Mouse (Mus musculus) left cerebral cortex, adult 9 months (tissue): ENCODE measurements around the gene Cdc42.

Experiments used
- DNase-seq, 2 experiments: peaks; one replicate each; pipeline ENCODE4 v3.0.0; 2022; ENCODE audit warnings: low spot score in 2 of 2

Gene Cdc42

DNA sequence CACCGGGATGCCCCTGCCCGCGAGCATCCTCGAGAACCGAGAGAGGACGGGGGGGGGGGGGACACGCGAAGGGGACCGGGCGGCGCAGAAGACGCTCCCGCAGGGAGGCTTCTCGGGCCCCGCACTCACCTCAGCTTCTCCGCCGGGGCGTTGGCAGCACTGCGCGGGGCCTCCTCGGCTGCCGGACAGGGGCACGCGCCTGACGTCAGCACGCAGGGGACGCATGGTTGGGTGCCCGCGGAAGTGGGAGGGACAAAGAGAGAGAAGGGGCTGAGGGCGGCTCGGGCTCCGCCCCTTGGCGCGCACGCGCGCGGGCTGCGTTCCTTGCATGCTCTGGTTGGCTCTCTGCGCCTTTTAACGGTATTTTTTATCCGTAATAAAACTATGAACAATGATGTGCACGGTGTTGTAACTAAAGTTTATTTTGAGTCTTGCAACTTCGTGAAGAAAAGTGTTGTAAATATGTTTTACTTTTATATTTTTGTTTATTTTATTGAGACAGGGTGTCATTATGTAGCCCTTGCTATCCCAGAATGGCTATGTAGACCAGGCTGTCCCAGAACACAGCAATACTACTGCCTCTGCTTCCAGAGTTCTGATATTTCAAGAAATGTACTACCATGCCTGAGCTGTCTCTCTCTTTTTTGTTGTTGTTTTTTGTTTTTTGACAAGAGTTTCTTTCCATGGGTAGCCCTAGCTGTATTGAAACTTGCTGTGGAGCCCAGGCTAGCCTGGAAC is at the start of gene Cdc42:
Cdc42 (minus strand) TSS at position 204 of the 738 bp plus-strand sequence.
- DNase-seq, result peak; percentile 92 to 98

DNA sequence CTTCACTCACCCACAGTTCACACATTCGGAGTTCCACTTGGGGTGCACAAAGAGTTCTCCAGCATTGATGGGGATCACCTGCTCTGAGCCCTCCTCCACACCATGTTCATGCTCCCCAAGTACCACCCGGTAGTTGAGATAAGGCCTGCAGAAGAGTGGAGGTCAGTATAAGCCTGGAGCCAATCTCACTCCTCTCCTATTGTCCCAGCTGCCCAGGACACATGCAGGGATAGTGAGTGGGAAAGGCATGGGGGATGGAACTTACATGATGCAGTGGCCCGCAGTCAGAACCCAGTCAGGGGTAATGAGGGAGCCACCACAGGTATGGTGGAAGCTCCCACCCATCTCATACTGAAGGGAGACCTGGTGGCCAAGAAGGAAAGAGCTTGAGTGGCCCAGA is 48.1 kb upstream of the Cdc42 start:
- DNase-seq, result no peak

DNA sequence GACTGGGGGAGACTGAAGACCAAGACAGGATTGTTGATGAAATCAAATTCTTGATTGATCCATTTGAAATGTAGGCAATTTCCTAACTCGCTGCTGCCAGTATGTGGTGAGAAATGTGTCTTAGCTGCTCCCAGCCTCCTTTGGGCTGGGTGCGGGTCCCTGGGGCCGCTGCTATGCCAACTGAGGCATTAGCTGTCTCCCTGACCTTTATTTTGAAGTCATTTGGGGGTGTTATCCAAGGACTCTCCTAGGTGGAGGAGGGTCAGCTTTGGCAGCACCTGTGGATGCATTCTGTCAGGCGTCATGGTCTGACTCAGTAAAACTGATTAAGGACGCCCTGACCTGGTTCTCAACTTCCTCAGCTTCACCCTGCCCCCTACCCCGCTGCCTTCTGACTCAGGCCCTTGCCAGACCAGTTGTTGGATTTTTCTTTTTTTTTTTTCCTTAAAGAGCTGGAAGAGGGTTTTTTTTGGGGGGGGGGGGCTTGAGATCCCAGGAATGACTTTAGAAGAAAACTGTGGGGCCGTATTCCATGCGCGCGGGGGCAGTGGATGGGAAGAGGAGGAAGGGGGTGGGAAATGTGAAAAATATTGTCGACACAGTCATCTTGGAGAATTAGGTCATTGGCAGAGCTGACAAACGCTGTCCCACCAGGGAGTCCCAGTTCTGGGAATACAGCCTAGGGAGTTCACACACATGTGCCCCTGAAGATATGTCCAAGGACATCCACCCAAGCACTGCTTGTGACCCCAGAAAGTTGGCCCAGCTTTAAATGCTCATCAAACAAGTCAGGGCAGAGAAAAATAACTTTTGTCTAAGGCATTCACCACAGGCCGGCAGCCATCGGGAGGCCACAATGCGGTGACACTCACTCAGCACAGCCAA is 39.4 kb upstream of the Cdc42 start:
- DNase-seq, result no peak

DNA sequence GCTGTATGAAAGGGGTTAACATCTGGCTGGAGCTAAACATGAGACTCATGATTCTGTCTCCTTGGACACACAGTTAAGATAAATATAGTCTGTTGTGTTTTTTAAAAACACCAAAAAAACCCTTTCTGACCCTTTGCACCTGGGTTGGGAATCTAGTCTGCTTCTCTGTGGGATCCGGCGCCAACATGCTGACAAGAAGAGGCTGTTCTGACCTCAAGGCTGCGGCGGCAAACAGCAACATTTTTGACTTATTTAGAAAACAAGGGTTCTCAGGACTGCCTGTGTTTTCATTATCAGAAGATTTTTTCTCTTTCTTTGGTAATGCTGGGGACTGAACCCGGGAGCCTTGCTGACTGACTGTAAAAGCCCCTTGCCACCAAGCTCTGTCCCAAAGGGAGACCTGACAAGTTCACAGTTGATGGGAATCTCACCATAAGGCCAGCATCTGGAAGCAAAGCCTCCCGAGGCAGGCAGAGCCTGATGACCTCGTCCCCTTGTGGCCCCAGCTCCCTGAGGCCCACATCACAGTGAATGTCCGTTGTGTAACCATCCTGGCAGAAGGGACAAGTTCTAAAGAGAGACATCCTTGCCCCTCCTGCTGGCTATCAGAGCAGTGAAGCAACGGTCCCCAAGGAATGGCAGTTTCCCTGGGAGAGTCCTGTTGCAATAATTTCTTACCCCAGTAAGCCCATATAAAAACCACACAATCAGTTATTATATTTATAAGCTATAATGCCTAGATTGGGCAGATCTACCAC is 36.0 kb upstream of the Cdc42 start:
- no peak for DNase-seq

DNA sequence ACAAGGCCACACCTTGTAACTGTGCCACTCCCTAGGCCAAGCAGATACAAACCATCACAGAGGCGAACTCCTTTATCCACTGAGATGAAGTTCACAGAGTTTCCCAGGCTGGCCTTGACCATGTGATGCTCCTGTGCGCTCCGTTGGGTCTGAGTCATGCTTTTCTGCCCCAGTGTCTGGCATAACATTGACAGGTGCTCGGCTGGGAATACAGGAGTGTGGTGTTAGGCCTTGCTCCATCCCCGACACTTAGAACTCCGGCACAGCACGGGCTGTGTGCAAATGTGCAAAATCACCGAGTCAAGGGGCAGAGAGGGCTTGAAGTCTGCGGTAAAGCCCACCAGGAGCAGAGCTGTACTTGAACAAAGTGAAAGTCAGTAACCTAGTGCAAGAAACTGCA is 35.4 kb upstream of the Cdc42 start:
- no peak for DNase-seq

DNA sequence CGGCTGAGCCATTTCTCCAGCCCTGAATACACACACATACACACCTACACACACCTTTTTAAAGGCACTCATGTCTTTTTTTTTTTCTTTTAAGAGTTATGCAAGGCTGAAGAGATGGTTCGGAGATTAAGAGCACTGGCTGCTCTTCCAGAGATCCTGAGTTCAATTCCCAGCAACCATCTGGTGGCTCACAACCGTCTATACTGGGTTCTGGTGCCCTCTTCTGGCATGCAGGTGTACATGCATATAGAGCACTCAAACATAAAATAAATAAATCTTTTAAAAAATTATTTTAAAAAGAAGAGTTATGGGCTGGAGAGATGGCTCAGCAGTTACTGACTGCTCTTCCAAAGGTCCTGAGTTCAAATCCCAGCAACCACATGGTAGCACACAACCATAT is 33.8 kb upstream of the Cdc42 start:
- no peak for DNase-seq

DNA sequence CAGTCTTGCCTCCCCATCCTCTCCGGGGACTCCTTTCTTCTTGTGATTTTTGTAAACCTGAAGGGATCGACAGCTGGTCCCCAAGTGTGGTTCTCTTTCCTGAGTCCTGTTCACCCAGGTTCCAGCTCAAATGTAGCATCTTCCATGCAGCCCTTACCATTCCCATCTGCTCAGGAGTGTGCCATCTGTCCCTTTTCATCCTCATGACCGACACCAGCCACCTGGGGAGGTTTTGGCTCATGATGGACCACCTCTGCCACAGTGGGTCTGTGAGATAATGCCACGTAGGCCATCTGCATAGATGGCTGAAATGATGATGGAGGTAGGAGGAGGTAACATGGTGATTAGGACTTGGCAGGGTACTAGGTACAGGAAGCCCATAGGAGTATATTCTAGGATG is 32.7 kb upstream of the Cdc42 start:
- DNase-seq, result no peak

DNA sequence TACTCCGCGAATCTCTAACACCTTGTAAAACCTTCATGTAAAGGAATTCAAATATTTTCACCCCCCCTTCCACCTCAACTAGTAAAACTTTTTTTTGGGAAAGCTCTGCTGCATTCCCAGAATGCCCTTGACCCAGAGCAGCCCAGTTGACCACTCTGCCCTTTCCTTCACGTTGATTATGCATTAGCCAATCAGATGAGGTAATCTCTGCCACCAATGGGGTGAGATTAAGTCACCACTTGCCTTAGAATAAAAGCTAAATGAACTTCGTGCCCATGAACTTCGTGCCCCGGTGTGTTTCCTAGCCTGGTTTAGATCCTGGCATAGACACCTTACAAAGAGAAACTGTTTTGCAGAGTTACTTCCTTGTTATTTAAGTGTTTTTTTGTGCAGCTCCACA is 31.5 kb upstream of the Cdc42 start:
- no peak for DNase-seq

DNA sequence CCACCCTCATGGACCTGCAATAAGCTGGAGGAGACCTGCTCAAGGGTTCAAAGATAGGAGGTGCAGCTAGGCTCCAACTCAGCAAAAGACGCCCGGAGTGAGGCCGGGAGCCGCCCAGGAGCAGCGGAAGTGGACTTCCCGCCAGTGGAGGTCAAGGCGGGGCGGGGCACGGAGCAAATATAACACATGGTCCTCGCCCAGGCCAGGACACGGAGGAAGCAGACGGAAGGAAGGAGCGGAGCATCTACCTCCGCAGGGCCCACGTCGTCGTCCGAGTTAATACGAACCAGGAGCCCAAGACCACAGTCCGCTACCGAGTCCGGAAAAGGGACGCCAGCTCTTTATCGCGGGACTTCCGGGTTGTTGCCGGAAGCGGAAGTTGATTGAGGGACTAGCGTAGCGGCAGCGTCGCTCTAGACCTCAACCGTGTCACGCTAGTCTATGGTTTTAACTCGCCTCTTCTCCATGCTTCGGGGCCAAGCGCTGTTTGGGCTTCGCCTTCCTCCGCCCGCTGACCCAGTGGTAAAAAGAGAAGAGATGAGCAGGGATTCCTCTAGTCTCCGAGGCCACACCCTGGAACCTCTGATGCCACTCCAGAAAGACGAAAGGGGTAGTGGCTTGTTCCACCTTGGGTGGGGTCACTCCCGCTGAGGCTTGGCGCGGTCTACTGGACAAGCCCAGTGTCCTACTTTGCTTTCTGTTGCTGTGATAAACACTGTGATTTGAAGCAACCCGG is 30.7 kb upstream of the Cdc42 start:
- peak; percentile 60 to 88 for DNase-seq

DNA sequence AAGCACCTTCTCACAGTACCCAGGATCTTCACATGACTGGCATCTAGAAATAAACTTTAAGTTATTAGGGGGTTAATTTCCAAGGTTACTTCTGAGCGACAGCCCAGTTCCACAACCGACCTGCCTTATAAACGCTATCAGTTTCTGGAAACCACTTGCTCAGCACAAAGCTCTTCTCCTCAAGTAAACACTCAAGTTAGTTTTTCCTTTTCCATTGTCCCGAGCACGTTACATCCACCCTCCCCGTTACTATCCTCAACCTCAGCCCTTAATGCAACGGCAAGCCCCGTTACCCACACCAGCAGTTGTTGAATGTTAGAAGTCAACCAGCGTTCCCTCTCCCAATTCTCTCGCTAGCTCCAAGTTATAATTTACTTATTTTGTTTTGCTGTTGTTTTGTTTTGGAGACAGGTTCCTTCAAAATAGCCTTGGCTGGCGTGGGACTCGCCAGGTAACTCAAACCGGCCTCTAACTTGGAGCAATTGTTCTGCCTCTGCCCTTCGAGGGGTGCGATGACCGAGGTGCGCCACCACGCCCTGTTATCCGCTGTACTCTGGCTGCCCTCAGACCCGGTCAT is 30.1 kb upstream of the Cdc42 start:
- no peak for DNase-seq

DNA sequence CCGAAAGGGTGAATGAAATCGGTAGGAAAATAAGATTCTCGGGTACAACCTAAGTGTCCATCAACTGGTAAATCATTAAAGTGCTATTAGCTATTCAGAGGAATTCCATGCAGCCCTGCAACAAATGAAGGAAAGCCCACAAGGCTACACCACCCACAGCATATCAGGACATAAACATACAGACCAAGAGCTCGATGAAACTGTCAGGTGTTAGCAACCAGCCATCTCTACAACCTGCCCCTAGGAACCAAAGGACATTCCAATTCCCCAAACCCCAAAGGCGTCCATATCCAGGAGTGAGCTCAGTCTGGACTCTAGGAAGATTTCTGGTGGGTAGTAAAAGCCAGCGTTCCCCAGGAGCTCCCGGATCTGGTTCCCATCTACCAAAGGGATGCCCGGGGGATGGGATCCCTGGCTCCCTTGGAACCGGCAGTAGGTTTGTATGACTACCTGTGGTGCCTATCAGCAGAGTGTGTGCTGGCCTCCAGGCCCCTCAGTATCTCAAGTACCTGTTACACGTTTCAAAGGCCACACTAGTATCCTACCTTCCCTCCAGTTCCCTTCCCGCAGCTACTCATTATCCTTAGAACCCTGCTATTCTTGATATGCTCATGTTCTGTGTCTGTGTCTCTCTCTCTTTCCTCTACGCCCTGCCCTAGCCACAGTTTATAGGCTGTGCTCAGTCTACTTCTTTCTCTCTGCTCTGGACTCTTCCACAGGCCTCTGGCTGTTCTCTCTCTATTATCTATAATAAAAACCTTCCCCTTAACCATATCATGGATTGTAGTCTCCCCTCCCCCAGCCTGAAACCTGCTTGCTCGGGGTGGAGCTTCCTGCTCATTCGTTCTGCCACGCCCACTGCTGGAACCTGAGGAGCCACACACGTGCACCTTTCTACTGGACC is 23.4 kb upstream of the Cdc42 start:
- DNase-seq, result no peak

DNA sequence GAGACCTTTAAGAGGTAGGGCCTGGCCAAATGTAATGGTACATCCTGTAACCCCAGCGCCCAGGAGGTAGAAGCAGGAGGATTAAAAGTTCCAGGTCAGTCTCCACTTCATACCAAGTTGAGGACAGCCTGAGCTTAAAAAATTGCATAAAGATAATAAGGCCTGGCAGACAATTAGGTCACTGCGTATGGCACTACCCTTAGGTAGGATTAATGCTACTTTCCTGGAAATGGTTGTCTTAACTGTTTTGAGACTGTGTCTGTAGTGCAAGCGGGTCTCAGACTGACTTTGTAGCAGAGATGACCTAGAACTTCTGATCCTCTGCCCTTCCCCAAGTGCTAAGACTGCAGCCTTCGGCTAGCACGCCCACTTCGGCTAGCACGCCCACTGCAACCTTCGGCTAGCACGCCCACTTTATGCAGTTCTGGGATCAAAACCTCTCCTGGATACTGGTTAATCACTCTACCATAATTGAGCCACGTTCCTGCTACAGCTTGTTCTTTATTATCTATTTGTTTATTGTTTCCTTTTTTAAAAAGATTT is 22.3 kb upstream of the Cdc42 start:
- no peak for DNase-seq

DNA sequence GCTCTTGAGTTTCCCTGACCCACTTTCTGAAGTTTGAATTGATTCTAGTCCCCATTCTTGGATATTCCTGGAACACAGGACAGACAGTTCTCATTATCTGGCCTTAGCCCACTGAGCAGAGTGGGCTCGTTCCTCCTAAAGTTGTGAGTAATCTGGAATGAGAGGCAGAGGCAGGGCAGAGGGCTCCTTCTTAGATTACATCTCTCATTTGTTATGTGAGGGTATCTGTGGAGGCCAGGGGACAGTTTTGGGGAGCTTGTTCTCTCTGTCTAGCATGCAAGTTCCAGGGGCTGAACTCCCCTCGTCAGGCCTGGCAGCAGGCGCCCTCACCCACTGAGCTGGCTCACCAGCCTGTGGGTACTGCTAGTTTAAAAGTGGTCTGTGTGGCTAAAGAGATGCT is 21.6 kb upstream of the Cdc42 start:
- no peak for DNase-seq

DNA sequence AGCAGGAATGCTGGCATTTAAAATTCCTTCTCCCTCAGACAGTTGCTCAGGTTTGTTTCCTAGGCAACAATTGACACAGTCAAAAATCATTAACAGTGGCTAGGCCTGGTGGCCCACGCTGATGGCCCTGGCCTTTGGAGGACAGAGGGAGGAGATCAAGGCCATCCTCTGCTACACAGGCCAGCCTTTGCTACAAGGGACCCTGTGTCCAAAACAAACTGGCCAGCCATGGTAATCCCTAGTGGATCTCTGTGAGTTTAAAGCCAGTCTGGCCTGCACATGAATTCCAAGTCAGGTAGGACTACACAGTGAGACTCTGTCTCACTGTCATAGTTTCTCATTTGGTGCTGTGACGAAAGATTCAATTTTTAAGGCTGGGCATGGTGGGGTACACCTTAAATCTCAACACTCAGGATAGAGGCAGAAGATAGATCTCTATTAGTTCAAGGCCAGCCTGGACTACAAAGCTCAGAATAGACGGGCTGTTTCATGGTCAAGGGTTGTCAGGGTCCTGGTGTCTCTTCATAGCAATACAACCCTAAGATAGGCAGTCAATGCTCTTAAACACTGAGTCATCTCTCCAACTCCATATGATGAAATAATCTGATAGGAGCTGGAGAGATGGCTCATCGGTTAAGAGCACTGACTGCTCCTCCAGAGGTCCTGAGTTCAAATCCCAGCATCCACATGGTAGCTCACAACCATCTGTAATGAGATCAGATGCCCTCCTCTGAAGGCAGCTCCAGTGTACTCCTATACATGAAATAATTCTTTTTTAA is 20.2 kb upstream of the Cdc42 start:
- no peak for DNase-seq

DNA sequence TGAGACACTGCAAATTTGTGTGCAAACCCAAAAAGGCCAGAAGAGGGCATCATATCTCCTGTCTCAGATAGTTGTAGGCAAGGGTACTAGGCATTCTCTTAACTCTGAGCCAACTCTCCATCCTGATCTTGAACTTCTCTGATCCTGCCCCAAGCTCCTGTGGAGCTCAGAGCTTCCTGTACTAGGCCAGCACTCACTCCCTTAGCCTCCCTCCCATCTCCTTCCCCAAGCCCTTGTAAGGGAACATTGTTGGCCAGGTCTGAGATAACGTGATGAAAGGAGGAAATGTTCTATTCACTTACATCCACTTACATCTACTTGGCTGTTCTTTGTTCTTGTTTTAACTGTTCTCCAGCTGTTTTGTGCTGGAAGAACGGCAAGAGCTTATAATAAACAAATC is 19.3 kb upstream of the Cdc42 start:
- no peak for DNase-seq

DNA sequence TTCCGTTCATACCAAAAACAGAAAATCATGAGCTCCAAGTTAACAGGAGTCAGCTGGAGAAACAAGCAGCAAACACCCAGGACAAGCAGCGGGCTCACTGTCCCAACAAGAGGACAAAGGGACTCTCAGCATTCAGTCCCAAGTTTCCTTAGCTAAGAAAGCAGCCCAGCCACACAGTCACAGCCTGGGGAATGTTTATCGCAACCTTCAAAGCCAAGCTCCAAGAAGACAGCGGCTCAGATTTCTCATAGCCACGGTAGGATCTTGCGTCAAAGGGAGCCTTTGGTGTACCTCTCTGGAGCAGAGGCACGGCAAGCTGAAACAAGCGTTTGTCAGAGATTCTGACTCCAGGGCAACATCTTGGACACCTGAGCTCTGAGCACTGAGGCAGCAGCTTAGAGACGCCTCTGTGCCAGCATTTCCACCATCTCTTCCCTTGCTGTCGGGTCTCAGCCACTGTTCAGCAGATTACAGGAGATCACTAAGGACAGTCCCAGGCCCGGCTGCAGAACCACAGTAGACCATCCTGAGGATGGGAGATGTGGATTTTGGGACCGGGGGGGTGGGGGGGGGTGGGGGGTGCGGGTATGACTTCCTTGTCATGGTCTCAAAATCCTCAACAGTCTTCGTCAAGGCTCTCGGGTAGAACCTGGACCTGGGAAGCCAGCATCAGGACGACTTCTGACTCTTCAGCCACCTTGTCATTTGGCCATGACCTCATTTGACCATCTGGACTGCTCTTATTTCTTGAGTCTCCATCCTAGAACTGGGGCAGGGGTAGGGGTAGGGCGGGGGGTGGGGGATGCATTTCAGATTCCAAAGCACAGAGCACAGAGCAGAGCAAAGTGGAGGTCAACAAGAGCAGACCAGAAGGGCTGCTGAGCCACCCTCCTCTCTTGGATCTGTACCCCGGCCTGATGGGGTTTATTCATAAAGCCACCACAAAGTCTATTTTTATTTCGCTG is 18.1 kb upstream of the Cdc42 start:
- no peak for DNase-seq

DNA sequence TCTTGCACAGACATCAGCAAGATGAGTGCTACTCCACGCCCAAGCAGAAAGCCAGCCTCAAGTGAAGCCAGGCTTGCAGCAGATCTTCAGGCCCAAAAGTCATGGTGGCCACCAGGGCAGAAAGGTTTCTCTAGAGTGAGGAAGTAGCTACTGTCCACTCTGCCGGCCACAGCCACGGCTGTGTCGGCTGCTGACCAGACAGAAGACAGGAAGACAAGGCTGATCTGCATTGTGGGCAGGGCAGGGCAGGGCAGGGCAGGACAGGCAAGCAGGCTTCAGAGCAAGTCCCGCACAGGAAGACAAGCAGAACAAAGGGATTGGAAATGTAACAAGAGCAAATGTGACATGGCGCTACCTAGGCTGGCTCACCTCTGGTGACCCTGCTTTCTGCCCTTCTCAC is 16.2 kb upstream of the Cdc42 start:
- DNase-seq, result no peak
